Mouse (Mus musculus): ENCODE data around the gene Lrmp. TPM values are rescaled to one million over a fixed set of nuclear protein-coding genes. Genes with fewer than 3 reads are reported as not detected.

The Lrmp gene
- polyA plus RNA-seq, 1 experiment from 2014 or later = 178 TPM

DNA sequence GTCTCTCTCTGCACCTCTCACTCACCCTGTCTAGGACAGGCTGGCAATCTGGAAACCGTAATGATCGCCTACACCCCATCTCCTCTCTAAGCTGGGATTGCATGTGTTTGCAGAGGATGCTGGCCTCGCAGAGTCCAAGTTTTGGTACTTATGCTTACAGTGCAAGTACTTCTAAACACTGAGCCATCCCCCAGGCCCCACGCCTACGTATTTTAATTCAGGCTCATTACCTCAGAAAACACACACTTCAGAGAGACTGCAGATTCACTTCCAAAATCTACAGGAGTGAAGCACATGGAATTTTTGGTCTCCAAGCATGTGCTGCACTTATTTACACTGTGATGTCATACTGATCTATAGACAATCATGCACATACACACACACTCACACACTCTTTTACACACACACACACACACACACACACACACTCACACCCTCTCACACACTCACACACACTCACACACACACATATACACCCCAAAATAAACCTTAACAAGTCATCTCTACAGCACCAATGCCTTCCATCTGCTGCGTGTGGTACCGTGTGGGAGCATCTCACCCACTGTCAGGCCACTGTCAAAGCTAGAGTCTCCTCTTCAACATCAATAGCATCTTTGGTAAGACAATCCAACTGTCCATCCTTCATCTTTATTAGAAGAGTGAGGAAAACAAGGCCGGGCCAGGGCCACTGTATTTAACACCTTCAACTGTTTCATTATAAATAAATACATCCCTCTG, 82.7 kb downstream of the Lrmp start:
- DNase-seq (ENCODE audit: low spot score) = no peak

DNA sequence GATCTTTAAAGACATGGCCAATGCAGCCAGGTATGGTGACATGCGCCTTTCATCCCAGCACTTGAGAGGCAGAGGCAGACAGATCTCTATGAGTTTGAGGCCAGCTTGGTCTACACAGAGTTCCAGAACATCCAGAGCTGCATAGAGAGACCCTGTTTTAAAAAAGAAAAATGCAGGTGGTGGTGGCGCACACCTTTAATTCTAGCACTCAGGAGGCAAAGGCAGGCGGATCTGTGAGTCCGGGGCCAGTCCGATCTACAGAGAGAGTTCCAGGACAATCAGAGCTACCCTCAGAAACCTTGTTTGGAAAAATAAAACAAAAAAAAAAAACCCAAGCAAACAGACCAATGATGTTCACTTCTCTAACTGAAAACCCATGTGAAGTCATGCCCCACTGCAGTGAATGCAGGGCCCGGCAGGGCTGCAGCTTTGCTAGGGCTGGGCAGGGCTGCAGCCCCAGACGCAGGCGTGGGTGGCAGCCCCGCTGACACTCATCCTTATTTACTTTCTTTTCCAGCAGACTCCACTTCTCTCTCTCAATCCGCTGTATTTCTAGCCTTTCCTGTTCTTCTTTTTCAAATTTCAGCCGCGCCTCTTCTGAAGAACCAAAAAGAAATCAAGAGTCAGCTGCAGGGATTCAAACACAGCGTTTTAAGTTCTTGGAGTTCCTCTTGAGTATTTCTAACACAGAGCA, 87.1 kb downstream of the Lrmp start:
- no peak for DNase-seq (ENCODE audit: low spot score)

DNA sequence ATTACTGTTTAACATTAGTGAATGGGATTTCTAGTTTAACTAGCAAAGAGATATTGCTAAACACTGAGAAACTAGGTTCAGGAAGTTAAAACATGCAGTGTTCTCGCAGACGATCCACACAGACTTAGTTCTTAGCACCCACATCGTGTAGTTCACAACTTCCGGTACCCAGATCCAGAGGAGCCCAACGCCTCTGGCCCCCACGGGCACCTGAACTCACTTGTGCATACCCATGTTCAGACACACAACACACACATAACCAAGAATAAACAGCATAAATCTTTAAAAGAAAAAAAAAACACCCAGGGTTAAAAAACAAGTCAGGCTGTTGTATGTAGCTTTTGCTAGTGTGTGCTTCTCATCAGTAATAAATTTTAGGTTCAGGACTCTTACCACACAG, 89.0 kb downstream of the Lrmp start:
- no peak for DNase-seq (ENCODE audit: low spot score)

GRCm38 (mm10) chr6:145205142-145205541, 89.7 kb downstream of the Lrmp start:
- DNase-seq (ENCODE audit: low spot score) = no peak

- no peak for DNase-seq (ENCODE audit: low spot score)
Observed at GRCm38 (mm10) chr6:145210056-145210680, 94.7 kb downstream of the Lrmp start.

DNA sequence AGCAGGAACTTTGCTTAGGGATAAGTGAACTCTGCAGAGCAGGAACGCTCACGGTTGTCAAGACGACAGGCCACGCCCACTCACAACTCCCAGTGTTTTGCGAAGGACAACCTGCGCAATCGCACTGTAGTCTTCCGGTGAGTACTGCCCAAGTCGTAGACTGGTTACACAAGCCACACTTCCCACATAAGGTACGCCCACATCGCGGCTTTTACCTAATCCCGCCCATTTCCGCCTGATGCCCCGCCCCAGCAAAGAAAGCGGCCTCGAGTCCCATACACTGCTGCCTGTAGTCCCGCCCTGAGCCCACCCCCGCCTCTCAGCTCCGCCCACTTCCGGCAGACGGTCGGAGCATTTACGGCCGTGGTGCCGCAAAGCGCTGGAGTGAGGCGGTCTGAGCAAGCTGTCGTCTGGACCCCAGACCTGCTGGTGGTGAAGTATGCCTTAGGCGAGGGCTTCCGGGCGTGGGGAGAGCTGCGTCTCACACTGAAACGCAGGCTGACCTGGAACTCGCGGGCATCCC, 95.4 kb downstream of the Lrmp start, which contains the start of the genes Casc1 and Etfrf1:
Casc1 (minus strand) TSS at position 190 of the 523 bp plus-strand sequence.
Etfrf1 (plus strand) TSS at position 319 of the 523 bp plus-strand sequence.
- peak; percentile 100 for DNase-seq (ENCODE audit: low spot score)

GRCm38 (mm10) chr6:145211376-145212305, 96.2 kb downstream of the Lrmp start:
- peak; percentile 47 for DNase-seq (ENCODE audit: low spot score)

GRCm38 (mm10) chr6:145213916-145214315, 98.5 kb downstream of the Lrmp start:
- DNase-seq (ENCODE audit: low spot score) = no peak

DNA sequence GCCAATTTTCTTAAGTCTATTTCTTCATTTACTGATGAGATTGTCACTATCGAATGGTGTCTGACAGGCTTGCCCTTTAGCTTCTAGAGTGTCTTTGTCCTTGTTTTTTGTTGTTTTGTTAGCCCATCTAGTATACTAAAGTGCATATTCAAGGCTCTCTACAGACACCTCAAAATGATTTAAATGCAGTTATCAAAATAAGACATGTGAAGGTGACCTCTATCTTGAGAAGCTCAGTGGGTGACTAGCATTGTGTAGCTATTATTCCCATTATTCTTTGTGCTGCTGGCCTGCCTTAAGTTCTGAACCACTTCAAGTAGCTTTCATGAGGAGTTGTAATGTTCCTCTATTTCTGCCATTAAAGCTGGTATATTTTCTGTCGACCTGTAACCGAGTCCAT, 100.4 kb downstream of the Lrmp start:
- no peak for DNase-seq (ENCODE audit: low spot score)

- DNase-seq (ENCODE audit: low spot score) = no peak
Observed at GRCm38 (mm10) chr6:145224246-145224645, 108.8 kb downstream of the Lrmp start.

Other genes with a start within 250 kb of the Lrmp start
- gene Bcat1, start 39.5 kb upstream of the Lrmp start, polyA plus RNA-seq (2015; fragmentation: Nextera tagmentation; extraction: Ambion mirVana) = 8.9 and 11.8 TPM in 2 replicates
- gene Casc1, start 95.4 kb downstream of the Lrmp start, polyA plus RNA-seq (2015; fragmentation: Nextera tagmentation; extraction: Ambion mirVana) = 0.51 and 0.78 TPM in 2 replicates
- gene Etfrf1, start 95.5 kb downstream of the Lrmp start, polyA plus RNA-seq (2015; fragmentation: Nextera tagmentation; extraction: Ambion mirVana) = 27.7 and 29.7 TPM in 2 replicates
- 122 and 134 TPM in 2 replicates for gene Kras, start 134.6 kb downstream of the Lrmp start, polyA plus RNA-seq (2015; fragmentation: Nextera tagmentation; extraction: Ambion mirVana)

Data from thymus, postnatal 0 days (tissue).